Mouse (Mus musculus): ENCODE results near the gene Med21. TPM values are rescaled to one million over a fixed set of nuclear protein-coding genes. Genes with fewer than 3 reads are reported as not detected.
A peak's percentile ranks its signal among the peaks of the same experiment; 100 is the strongest.

Med21 gene
- polyA plus RNA-seq, 1 experiment from 2014 or later: 117 TPM

GRCm38 (mm10) chr6:146630961-146631360 is 11.4 kb upstream of the Med21 start:
- Histone ChIP-seq H3K4me2 (replicated peaks; ENCODE audit: low read depth, low read length) (no peak overlapping the region), H3K9me3 (ENCODE audit: low read length) (no peaks in the 10 kb centered on the region), H3K4me3 (ENCODE audit: low read depth, low read length) (no peak overlapping the region), H3K27me3 (replicated peaks; ENCODE audit: insufficient read depth, low read length) (no peaks in the 10 kb centered on the region), H3K36me3 (ENCODE audit: insufficient read depth, low read length) (no peaks in the 10 kb centered on the region), H3K9ac (replicated peaks; ENCODE audit: low read depth) (no peak overlapping the region), H3K27ac (ENCODE audit: low read length) (no peak overlapping the region), H3K4me1 (ENCODE audit: insufficient read depth, low read depth, low read length) (0 out of 2 replicates have a peak, but pooled peaks cover 3% of the 10 kb centered on the region)
- WGBS: 74% methylated on average over 4 of the region's 4 CpGs
- TF ChIP-seq CTCF (IDR thresholded peaks at IDR 0.05): no peak
- TF ChIP-seq EP300 (IDR thresholded peaks at IDR 0.05): no peak
- no peak for ATAC-seq
- no peak for DNase-seq (ENCODE audit: low spot score)

DNA sequence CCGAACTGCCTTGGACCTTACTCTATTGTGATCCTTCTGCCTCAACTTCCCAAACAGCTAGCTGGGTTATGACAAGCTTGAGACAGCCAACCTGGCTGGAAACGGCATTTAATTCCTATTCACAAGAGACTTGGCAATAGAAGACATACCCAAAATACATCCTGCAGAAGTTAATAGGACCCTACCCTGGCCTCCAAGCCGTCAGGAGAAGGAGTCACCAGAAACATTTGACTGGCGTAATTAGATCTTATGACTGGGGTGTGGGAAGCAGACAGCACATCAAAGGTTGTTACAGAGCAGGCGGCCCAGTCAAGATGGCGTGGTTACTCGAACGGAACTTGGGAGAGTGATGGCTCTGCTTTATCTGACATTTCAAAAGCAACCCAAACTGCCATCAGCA is 10.5 kb upstream of the Med21 start:
- whole genome bisulfite sequencing: 79% methylated on average over 8 of the region's 8 CpGs

GRCm38 (mm10) chr6:146632403-146632802 is 9.9 kb upstream of the Med21 start:
- ATAC-seq (no peak), DNase-seq (ENCODE audit: low spot score) (no peak)
- no peak overlapping the region for H3K9ac ChIP-seq (replicated peaks; ENCODE audit: low read depth)
- no peak overlapping the region for H3K4me3 ChIP-seq (ENCODE audit: low read depth, low read length)
- 82% methylated on average over 9 of the region's 9 CpGs for WGBS
- H3K27me3 ChIP-seq (replicated peaks; ENCODE audit: insufficient read depth, low read length): no peaks in the 10 kb centered on the region
- TF ChIP-seq EP300 (IDR thresholded peaks at IDR 0.05): no peak
- no peak for TF ChIP-seq CTCF (IDR thresholded peaks at IDR 0.05)
- H3K9me3 ChIP-seq (ENCODE audit: low read length): no peaks in the 10 kb centered on the region
- H3K4me2 ChIP-seq (replicated peaks; ENCODE audit: low read depth, low read length): no peak overlapping the region
- H3K27ac ChIP-seq (ENCODE audit: low read length): no peak overlapping the region
- 0 out of 2 replicates have a peak, but pooled peaks cover 3% of the 10 kb centered on the region for H3K4me1 ChIP-seq (ENCODE audit: insufficient read depth, low read depth, low read length)
- no peaks in the 10 kb centered on the region for H3K36me3 ChIP-seq (ENCODE audit: insufficient read depth, low read length)

More for the DNA sequence above, 10.5 kb upstream of the Med21 start:
- H3K9ac ChIP-seq (replicated peaks; ENCODE audit: low read depth): no peak overlapping the region
- 0 out of 2 replicates have a peak, but pooled peaks cover 3% of the 10 kb centered on the region for H3K4me1 ChIP-seq (ENCODE audit: insufficient read depth, low read depth, low read length)
- H3K36me3 ChIP-seq (ENCODE audit: insufficient read depth, low read length): no peaks in the 10 kb centered on the region
- TF ChIP-seq CTCF (IDR thresholded peaks at IDR 0.05): no peak
- TF ChIP-seq EP300 (IDR thresholded peaks at IDR 0.05): no peak
- no peak overlapping the region for H3K4me2 ChIP-seq (replicated peaks; ENCODE audit: low read depth, low read length)
- H3K27me3 ChIP-seq (replicated peaks; ENCODE audit: insufficient read depth, low read length): no peaks in the 10 kb centered on the region
- DNase-seq (ENCODE audit: low spot score) (no peak), ATAC-seq (no peak)
- H3K9me3 ChIP-seq (ENCODE audit: low read length): no peaks in the 10 kb centered on the region
- H3K4me3 ChIP-seq (ENCODE audit: low read depth, low read length): no peak overlapping the region
- H3K27ac ChIP-seq (ENCODE audit: low read length): no peak overlapping the region

DNA sequence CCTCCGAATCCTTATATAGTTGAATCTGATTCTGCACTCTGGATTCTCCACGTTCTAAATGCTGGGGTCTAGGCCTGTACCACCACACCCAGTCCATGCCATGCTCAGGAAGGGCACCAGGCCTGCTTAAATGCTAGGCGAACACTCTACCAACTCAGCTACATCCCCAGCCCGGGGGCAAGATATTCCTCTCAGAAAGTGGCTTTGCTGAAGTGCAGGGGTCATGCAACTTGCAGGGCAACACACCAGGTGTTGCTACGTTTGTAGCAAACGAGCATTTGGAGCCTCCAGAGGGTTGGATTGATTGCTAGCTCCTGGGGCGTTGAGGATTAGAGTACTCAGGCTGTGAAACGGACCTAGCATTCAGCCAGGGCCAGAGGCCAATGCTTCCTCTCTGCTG is 9.2 kb upstream of the Med21 start:
- no peak overlapping the region for H3K4me3 ChIP-seq (ENCODE audit: low read depth, low read length)
- ATAC-seq (no peak), DNase-seq (ENCODE audit: low spot score) (no peak)
- peak overlapping the region; percentile 85; the same call in 1 of the 2 replicates for H3K4me2 ChIP-seq (replicated peaks; ENCODE audit: low read depth, low read length)
- H3K9me3 ChIP-seq (ENCODE audit: low read length): no peaks in the 10 kb centered on the region
- H3K36me3 ChIP-seq (ENCODE audit: insufficient read depth, low read length): no peaks in the 10 kb centered on the region
- H3K9ac ChIP-seq (replicated peaks; ENCODE audit: low read depth): no peak overlapping the region
- H3K4me1 ChIP-seq (ENCODE audit: insufficient read depth, low read depth, low read length): 0 out of 2 replicates have a peak, but pooled peaks cover 3% of the 10 kb centered on the region
- TF ChIP-seq EP300 (IDR thresholded peaks at IDR 0.05): no peak
- TF ChIP-seq CTCF (IDR thresholded peaks at IDR 0.05): no peak
- WGBS: 59% methylated on average over 8 of the region's 8 CpGs
- no peak overlapping the region for H3K27ac ChIP-seq (ENCODE audit: low read length)
- no peaks in the 10 kb centered on the region for H3K27me3 ChIP-seq (replicated peaks; ENCODE audit: insufficient read depth, low read length)

DNA sequence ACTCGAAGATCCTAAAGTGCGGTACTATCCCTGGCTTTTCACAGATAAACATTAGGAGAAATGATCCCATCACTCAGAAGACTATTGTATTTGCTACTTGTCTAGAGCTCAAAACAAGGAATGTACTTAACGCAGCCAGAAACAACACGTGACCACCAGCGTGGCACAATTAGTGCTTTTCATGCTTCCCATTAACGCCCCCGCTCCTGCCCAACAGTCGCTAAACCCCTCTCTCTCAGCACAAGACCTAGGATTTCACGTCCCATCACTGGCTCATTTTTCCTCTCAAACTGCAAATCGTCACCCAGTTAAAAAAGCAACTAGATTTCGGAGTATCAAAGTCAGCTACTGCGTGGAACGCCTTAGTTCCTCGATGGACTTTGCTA is 8.7 kb upstream of the Med21 start:
- Histone ChIP-seq H3K4me3 (ENCODE audit: low read depth, low read length) (peak overlapping the region; percentile 71), H3K4me1 (ENCODE audit: insufficient read depth, low read depth, low read length) (0 out of 2 replicates have a peak, but pooled peaks cover 3% of the 10 kb centered on the region), H3K27ac (ENCODE audit: low read length) (peak overlapping the region; percentile 74; the same call in 1 of the 2 replicates), H3K4me2 (replicated peaks; ENCODE audit: low read depth, low read length) (peak overlapping the region; percentile 85), H3K27me3 (replicated peaks; ENCODE audit: insufficient read depth, low read length) (no peaks in the 10 kb centered on the region), H3K36me3 (ENCODE audit: insufficient read depth, low read length) (no peaks in the 10 kb centered on the region), H3K9ac (replicated peaks; ENCODE audit: low read depth) (peak overlapping the region; percentile 71), H3K9me3 (ENCODE audit: low read length) (no peaks in the 10 kb centered on the region)
- ATAC-seq (no peak), DNase-seq (ENCODE audit: low spot score) (peak; percentile 44)
- WGBS: 11% methylated on average over 14 of the region's 14 CpGs
- no peak for TF ChIP-seq EP300 (IDR thresholded peaks at IDR 0.05)
- no peak for TF ChIP-seq CTCF (IDR thresholded peaks at IDR 0.05)

DNA sequence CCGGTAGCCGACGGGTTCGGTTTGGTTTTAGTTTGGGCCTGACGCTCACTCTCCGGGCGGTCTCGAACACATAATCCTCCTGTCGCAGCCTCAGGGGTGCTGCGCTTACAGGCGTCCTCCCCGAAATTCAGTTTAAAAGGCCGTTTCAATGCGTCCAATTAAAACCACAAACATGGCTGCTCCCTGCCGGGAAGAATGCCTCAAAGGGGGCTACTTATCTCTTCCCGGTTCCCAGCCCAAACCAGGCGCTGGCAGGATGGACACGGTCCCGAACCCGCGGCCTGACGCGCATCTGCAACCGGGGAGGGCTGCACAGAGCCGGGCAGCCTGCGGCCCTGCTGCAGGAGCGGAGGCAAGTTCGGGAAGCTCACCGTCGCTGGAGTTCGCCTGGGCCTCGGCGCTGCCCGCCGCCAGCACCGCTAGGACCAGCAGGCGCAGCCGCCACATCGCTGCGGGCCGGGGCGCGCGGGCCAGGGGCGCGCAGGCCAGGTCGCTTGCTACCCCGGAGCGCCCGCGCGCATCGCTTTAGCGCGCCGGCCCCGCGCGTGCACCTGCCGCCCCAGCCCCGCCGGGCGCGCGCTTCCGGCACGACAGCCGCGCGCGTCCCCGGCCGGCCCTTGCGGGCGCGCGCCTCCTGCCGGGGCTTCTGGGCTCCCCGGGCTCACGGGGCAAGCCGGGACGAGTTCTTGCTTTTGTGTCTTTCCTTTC is 8.2 kb upstream of the Med21 start:
- Histone ChIP-seq H3K9me3 (ENCODE audit: low read length) (no peaks in the 10 kb centered on the region), H3K4me2 (replicated peaks; ENCODE audit: low read depth, low read length) (peak overlapping the region; percentile 85), H3K27me3 (replicated peaks; ENCODE audit: insufficient read depth, low read length) (no peaks in the 10 kb centered on the region), H3K27ac (ENCODE audit: low read length) (peak overlapping the region; percentile 74), H3K4me1 (ENCODE audit: insufficient read depth, low read depth, low read length) (0 out of 2 replicates have a peak, but pooled peaks cover 3% of the 10 kb centered on the region), H3K9ac (replicated peaks; ENCODE audit: low read depth) (peak overlapping the region; percentile 71), H3K36me3 (ENCODE audit: insufficient read depth, low read length) (no peaks in the 10 kb centered on the region), H3K4me3 (ENCODE audit: low read depth, low read length) (peak overlapping the region; percentile 71)
- TF ChIP-seq CTCF (IDR thresholded peaks at IDR 0.05) (peak; percentile 35), EP300 (IDR thresholded peaks at IDR 0.05) (no peak)
- WGBS: under 1% methylated on average over 59 of the region's 82 CpGs
- DNase-seq (ENCODE audit: low spot score): peak; percentile 89
- peak; percentile 96 for ATAC-seq

Data from lung, postnatal 0 days (tissue).